Mouse (Mus musculus) left cerebral cortex, postnatal 14 days (tissue): ENCODE measurements around the gene 2510009E07Rik. TPM values are rescaled to one million over a fixed set of nuclear protein-coding genes. Genes with fewer than 3 reads are reported as not detected.

ENCODE experiments used
- DNase-seq, 2 experiments: peaks; one replicate each; pipeline ENCODE4 v3.0.0; 2021 to 2022; ENCODE audit warnings: low spot score in 2 of 2, mixed read lengths in 1 of 2
- intact Hi-C: fragments of 180-260 bp; cut with DNase I; formaldehyde crosslinking; loops from one replicate; pipeline ENCODE4 v1.15.1; 2025
- total RNA-seq, 2 experiments: library from RNA; stranded (reverse); gene quantifications; 2 replicates each; pipeline ENCODE4 v1.2.3; 2021

2510009E07Rik gene
- total RNA-seq, 2 experiments from 2014 or later: 54.7 to 59.9 TPM

- intact Hi-C loops: no loop called here
- DNase-seq: peak in 1 of 2 experiments; percentile 30
These were observed 88.0 kb downstream of the 2510009E07Rik start for GRCm38 (mm10) chr16:21606249-21607020.

- intact Hi-C loops: no loop called here
- DNase-seq: no peak
These were observed 90.1 kb downstream of the 2510009E07Rik start for GRCm38 (mm10) chr16:21604354-21604753.

Other genes with a start within 250 kb of the 2510009E07Rik start
- gene Ehhadh, start 93.1 kb upstream of the 2510009E07Rik start, total RNA-seq: 1 to 10 TPM; 1.3 to 1.4 TPM
- 10 to 100 TPM; 13.0 to 13.5 TPM for gene Map3k13, start 99.7 kb upstream of the 2510009E07Rik start, total RNA-seq